Mouse (Mus musculus) kidney, embryonic 15.5 days (tissue): ENCODE data around the gene Strn4. TPM values are rescaled to one million over a fixed set of nuclear protein-coding genes. Genes with fewer than 3 reads are reported as not detected.

Experiments
- ATAC-seq: fragments of 200-750 bp; cut with Nextera tagmentation; replicated peaks from 2 replicates; pipeline ENCODE4 v1.8.0; 2017; ENCODE audit warnings: moderate TSS enrichment; ENCODE audit not compliant: low FRiP score
- H3K27ac ChIP-seq: fragments of 300-500 bp; sonication (generic); 2 replicates; pipeline ENCODE4 v1.5.1; 2015; ENCODE audit warnings: mild to moderate bottlenecking, inconsistent platforms
- H3K27me3 ChIP-seq: fragments of 300-500 bp; sonication (generic); 2 replicates; pipeline ENCODE4 v1.6.1; 2015; ENCODE audit warnings: inconsistent platforms
- H3K36me3 ChIP-seq: fragments of 300-500 bp; sonication (generic); 2 replicates; pipeline ENCODE4 v1.6.1; 2015; ENCODE audit warnings: inconsistent platforms
- H3K4me1 ChIP-seq: fragments of 300-500 bp; sonication (generic); 2 replicates; pipeline ENCODE4 v1.6.1; 2015; ENCODE audit warnings: inconsistent platforms
- H3K4me2 ChIP-seq: fragments of 300-500 bp; sonication (generic); 2 replicates; pipeline ENCODE4 v1.6.1; 2015; ENCODE audit warnings: moderate library complexity, mild to moderate bottlenecking, inconsistent platforms
- H3K4me3 ChIP-seq: fragments of 300-500 bp; sonication (generic); replicated peaks from 2 replicates; pipeline ENCODE4 v1.5.1; 2015; ENCODE audit warnings: mild to moderate bottlenecking, inconsistent platforms
- H3K9ac ChIP-seq: fragments of 300-500 bp; sonication (generic); 2 replicates; pipeline ENCODE4 v1.6.1; 2015; ENCODE audit warnings: mild to moderate bottlenecking, inconsistent platforms
- H3K9me3 ChIP-seq: fragments of 300-500 bp; sonication (generic); replicated peaks from 2 replicates; pipeline ENCODE4 v1.6.1; 2016; ENCODE audit warnings: inconsistent platforms
- WGBS: fragments of 180-500 bp; shearing (Covaris S2); methylation state at CpG from one replicate; pipeline ENCODE4 v1.1.7; 2015; ENCODE audit warnings: mixed read lengths; 5-methylcytosine and 5-hydroxymethylcytosine counted together
- polyA plus RNA-seq: library from polyadenylated mRNA; unstranded; fragments of >200 nt; fragmentation: Nextera tagmentation; extraction: Ambion mirVana; gene quantifications from 2 replicates; pipeline ENCODE4 v1.2.1, GENCODE M21; 2015

The Strn4 gene
- 91.5 and 99.8 TPM in 2 replicates for polyA plus RNA-seq

DNA sequence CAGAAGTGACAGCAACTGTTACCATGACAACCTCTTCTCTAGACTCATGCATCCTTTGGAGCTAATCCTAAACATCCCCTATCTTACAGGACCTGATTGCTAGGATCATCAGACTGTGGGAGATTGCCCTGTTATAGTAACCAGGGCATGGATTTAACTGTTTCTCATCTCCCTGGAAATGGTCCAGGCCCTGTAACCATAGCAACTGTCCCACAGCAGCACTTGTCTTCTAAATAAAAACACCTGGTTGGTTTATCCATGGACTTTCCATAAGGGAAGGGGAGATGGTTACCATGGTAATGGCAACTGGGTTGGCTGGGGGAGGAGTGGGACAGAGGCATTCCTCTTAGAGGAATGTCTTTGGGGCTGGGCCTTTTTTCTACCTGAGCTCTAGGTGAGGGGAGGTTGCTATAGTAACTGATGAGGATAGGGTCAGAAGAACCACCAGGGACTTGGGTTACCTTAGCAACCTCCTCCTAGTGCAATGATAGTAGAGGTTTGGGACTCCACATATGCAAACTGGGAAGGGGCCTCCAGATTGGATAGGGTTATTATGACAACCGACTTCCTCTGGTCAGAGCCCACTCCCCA, at the start of gene Strn4:
Gene Strn4, plus strand, starts transcription at position 539 of the 591 bp plus-strand sequence.
- Histone ChIP-seq H3K4me2 (peak within 1 kb of the TSS; percentile 89), H3K27me3 (peaks cover 27% of the 10 kb centered on the region), H3K36me3 (peaks cover 20% of the 10 kb centered on the region), H3K4me1 (peaks cover 63% of the 10 kb centered on the region), H3K9me3 (no peaks in the 10 kb centered on the region), H3K27ac (peak within 1 kb of the TSS; percentile 98), H3K9ac (peak within 1 kb of the TSS; percentile 100), H3K4me3 (peak within 1 kb of the TSS; percentile 99)
- no peak for ATAC-seq
- 0% methylated on average over 1 of the region's 1 CpGs for WGBS

DNA sequence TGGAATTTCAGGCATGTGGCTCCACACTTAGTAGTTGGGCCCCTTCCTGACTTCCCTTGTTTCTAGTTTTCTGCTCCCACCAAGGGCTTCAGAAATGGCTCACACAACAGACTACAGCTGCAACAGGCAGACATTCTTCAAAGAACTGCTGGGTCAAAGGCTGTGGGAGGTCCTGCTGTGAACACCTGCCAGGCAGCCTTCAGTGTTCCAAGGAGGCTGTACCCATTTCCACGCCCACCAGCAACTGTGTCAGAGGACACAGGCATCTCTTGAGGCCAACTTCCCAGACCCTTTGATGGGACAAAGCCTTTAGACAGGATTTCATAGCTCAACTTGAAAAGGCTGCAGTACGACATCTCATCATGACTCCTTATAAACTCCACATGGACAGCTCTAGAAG, 49.2 kb upstream of the Strn4 start:
- WGBS: 44% methylated on average over 2 of the region's 2 CpGs
- no peak overlapping the region for H3K4me2 ChIP-seq
- no peaks in the 10 kb centered on the region for H3K9me3 ChIP-seq
- peaks cover 8% of the 10 kb centered on the region for H3K4me1 ChIP-seq
- H3K9ac ChIP-seq: no peak overlapping the region
- no peaks in the 10 kb centered on the region for H3K36me3 ChIP-seq
- H3K27me3 ChIP-seq: no peaks in the 10 kb centered on the region
- ATAC-seq: no peak
- H3K27ac ChIP-seq: no peak overlapping the region
- no peak overlapping the region for H3K4me3 ChIP-seq

DNA sequence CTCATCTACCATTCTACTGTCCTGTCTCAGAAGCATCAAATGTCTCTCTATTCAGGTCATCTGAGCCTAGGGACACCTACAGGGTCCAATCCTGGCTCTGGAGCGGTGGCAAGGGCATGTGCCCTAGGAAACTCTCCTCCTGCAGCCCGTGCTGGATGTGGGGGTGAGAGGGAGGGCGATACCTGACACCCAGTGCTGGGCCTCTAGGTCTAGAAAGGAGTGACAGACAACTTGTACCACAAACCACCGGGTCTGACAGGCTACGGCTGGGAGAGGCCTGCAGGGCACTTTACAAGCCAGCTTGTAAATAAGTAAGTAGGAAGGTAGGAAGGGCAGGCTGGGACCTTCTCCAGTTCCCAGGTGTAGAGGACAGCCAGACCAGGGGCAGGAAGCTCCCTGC, 39.8 kb upstream of the Strn4 start:
- Histone ChIP-seq H3K4me3 (no peak overlapping the region), H3K4me2 (no peak overlapping the region), H3K4me1 (peaks cover 11% of the 10 kb centered on the region), H3K9ac (no peak overlapping the region), H3K36me3 (no peaks in the 10 kb centered on the region), H3K27me3 (no peaks in the 10 kb centered on the region), H3K27ac (no peak overlapping the region), H3K9me3 (0 out of 2 replicates have a peak, but pooled peaks cover 7% of the 10 kb centered on the region)
- ATAC-seq: 0 out of 2 replicates have a peak, but pooled peaks have one; percentile 30
- WGBS: 21% methylated on average over 5 of the region's 5 CpGs

DNA sequence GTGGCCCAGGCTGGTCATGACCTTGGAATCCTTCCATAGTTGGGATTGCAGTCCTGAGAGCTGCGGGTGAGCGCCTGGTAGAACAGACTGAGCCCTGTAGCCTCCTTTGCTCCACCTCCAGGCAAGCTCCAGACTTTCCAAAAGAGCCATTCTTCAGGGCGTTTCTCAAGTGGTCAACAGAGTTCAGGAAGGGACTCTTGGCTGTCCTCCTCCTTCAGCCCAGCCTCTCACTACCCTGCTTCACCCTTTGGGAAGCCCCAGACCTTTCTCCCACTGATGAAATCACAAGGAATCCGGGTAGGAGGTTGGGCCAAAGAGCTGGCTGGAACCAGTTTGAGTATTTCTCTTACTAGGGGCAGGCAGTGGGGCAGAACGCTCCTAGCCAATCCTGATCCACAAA, 35.6 kb upstream of the Strn4 start:
- WGBS: 57% methylated on average over 5 of the region's 5 CpGs
- Histone ChIP-seq H3K4me1 (peaks cover 44% of the 10 kb centered on the region), H3K4me3 (no peak overlapping the region), H3K9me3 (no peaks in the 10 kb centered on the region), H3K27ac (peak overlapping the region; percentile 85), H3K9ac (no peak overlapping the region), H3K36me3 (no peaks in the 10 kb centered on the region), H3K4me2 (peak overlapping the region; percentile 21; the same call in 1 of the 2 replicates), H3K27me3 (no peaks in the 10 kb centered on the region)
- ATAC-seq: no peak

DNA sequence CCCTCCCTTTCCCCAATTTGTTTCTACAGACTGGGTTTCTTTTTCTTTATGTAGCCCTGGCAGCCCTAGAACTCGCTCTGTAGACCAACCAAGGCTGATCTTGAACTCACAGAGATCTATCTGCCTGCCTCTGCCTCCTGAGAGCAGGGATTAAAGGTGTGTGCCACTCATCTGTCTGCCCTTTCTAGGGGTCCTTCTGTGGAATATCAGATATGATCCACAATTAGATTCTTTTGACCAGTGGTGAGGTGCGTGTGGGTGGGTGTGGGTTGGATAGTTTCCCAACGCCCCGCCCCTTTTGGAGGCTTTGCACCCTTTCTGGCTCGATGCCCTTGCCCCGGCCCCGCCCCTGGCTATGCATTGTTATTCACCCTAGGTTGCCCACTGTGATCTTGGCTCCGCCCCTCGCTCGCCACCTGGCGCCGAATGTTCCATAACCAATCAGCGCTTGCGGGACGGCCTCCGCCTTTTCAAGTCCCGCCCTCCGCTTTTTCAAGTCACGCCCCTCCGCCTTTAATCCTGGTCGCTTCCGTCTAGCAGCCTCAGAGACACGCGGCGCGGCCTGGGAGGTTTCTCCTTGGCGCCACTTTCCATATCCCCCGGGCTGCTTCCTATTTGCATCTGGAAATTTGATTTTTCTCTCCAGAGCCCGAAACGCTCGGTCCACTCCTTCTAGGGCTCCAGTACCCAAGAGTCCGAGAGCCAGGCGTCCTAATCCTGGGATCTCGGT, 34.7 kb upstream of the Strn4 start, which contains the start of gene Slc1a5:
Gene Slc1a5, plus strand, starts transcription at position 516 of the 730 bp plus-strand sequence.
- ATAC-seq: peak; percentile 79

DNA sequence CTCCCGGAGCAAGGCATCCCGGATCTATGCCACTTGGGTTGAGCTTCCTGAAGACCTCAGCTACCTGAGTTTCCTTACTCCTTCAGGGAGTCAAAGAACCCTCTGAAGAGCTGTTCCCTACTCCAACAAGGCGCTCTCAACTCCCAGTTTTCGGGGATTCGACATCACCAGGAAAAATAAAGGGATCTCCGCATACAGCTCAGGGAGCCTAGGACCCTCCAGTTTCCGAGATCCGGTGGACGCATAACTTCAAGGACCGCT, 34.2 kb upstream of the Strn4 start:
- ATAC-seq: no peak
- Histone ChIP-seq H3K4me3 (peak overlapping the region; percentile 76), H3K9me3 (no peaks in the 10 kb centered on the region), H3K27me3 (no peaks in the 10 kb centered on the region), H3K4me2 (peak overlapping the region; percentile 99), H3K36me3 (peaks cover 3% of the 10 kb centered on the region), H3K9ac (peak overlapping the region; percentile 74), H3K4me1 (peaks cover 47% of the 10 kb centered on the region), H3K27ac (peak overlapping the region; percentile 81)
- under 1% methylated on average over 10 of the region's 10 CpGs for WGBS

More for the DNA sequence above, 34.7 kb upstream of the Strn4 start, which contains the start of gene Slc1a5:
- peak within 1 kb of the TSS; percentile 85 for H3K27ac ChIP-seq
- peaks cover 47% of the 10 kb centered on the region for H3K4me1 ChIP-seq
- 3% methylated on average over 34 of the region's 34 CpGs for WGBS
- H3K36me3 ChIP-seq: no peaks in the 10 kb centered on the region
- H3K4me3 ChIP-seq: peak within 1 kb of the TSS; percentile 76
- H3K27me3 ChIP-seq: no peaks in the 10 kb centered on the region
- H3K9ac ChIP-seq: peak within 1 kb of the TSS; percentile 74
- H3K4me2 ChIP-seq: peak within 1 kb of the TSS; percentile 99
- H3K9me3 ChIP-seq: no peaks in the 10 kb centered on the region

DNA sequence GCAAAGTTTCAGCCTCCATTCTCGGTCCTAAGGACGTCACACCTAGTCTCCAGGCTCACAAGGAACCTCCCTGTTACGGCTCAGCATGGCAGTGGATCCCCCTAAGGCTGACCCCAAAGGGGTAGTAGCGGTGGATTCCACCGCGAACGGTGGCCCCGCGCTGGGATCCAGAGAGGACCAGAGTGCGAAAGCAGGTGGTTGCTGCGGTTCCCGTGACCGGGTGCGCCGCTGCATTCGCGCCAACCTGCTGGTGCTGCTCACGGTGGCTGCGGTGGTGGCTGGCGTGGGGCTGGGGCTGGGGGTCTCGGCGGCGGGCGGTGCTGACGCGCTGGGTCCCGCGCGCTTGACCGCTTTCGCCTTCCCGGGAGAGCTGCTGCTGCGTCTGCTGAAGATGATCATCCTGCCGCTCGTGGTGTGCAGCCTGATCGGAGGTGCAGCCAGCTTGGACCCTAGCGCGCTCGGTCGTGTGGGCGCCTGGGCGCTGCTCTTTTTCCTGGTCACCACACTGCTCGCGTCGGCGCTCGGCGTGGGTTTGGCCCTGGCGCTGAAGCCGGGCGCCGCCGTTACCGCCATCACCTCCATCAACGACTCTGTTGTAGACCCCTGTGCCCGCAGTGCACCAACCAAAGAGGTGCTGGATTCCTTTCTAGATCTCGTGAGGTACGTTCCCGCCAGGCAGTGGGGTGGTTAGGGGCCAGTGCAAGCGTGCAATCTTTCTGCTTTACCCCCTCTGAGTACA, 33.7 kb upstream of the Strn4 start:
- Histone ChIP-seq H3K4me1 (peaks cover 47% of the 10 kb centered on the region), H3K27me3 (no peaks in the 10 kb centered on the region), H3K27ac (peak overlapping the region; percentile 81), H3K9ac (peak overlapping the region; percentile 74), H3K36me3 (peaks cover 8% of the 10 kb centered on the region), H3K9me3 (no peaks in the 10 kb centered on the region), H3K4me2 (peak overlapping the region; percentile 99), H3K4me3 (peak overlapping the region; percentile 76)
- peak; percentile 7; the same call in 1 of the 2 replicates for ATAC-seq
- under 1% methylated on average over 60 of the region's 60 CpGs for WGBS

DNA sequence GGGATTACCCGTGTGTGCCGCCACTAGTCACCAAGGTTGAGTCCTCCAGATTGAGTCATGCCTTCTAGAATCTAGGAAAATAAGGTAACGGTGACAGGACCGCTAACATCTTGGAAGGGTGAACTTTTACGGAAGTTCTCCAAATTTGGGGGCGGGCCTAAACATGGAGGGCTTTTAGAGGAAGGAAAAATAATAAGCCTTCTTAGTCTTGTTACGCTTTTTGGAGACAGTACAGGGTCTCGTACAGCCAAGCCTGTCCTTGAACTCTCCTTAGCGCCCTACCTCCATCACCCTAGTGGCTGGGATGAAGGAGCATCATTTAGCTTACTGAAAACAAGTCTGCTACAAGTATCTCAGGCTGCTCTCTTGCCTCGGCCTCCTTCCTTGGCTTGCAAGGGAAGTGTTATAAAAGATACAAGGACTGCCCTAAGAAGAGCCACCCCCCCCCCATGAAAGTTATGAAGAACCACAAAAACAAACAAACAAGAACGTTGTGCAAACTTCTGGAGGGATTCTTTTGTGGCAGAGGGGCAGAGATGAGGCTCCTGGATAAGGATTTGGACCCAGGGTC, 33.0 kb upstream of the Strn4 start:
- 0 out of 2 replicates have a peak overlapping the region, but pooled peaks have one; percentile 81 for H3K27ac ChIP-seq

DNA sequence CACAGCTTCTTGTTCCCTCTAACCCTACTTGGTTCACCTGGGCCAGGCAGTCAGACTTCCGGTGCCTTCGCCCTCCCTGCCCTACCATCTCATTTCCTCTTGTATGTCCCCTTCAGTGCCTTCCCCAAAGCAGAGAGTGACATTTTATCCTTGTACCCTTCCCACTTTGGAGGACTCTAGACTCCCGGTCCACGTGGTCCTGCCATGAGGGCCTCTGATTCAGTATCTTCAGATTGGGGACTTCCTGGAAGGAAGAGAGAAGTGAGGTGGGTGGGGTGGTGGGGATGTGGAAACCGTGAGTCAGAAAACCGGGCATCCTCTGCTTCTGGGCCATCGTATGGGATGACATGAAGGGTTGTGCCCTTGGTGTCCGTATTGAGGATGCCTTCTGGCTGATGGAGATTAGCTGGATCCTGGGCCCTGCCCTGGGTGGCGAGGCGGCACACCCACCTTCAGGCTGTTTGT, 32.4 kb upstream of the Strn4 start:
- Histone ChIP-seq H3K4me2 (peak overlapping the region; percentile 99), H3K4me3 (peak overlapping the region; percentile 76), H3K9ac (peak overlapping the region; percentile 74), H3K36me3 (peaks cover 19% of the 10 kb centered on the region), H3K4me1 (peaks cover 47% of the 10 kb centered on the region), H3K27me3 (no peaks in the 10 kb centered on the region), H3K27ac (peak overlapping the region; percentile 43; the same call in 1 of the 2 replicates), H3K9me3 (no peaks in the 10 kb centered on the region)
- 24% methylated on average over 10 of the region's 10 CpGs for WGBS
- ATAC-seq: peak; percentile 29; the same call in 1 of the 2 replicates

More for the DNA sequence above, 33.0 kb upstream of the Strn4 start:
- WGBS: 5% methylated on average over 11 of the region's 11 CpGs
- H3K9ac ChIP-seq: peak overlapping the region; percentile 74
- no peaks in the 10 kb centered on the region for H3K9me3 ChIP-seq
- H3K4me1 ChIP-seq: peaks cover 47% of the 10 kb centered on the region
- no peak for ATAC-seq
- H3K4me3 ChIP-seq: peak overlapping the region; percentile 76
- no peaks in the 10 kb centered on the region for H3K27me3 ChIP-seq
- peaks cover 13% of the 10 kb centered on the region for H3K36me3 ChIP-seq
- H3K4me2 ChIP-seq: peak overlapping the region; percentile 99

DNA sequence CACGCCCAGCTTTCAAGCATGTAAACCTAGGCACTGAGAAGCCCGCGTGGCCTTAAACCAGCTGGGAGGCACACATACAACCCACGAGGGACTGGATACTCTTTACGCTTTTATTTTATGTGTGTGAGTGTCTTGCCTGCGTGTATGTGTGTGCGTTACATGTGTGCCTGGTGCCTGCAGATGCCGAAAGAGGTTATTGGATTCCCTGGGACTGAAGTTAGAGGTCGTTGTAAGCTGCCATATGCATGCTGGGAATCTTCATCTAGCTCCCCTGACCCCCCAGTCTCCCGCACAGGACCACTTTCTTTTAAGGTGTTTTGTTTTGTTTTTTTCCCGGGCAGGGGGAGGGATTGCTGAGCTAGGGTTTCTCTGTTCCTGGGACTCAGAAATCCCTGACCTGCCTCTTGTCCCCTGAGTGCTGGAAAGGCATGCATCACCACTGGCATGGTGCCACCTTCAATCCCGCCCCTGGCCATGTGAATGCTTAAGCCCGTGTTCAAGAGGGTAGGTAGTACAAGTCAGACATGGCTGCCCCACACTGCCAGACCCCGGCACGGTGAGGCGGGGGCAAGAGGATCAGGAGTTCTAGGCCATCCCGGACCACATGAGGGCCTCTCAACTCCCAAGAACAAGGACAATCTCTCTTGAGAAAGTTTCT, 31.8 kb upstream of the Strn4 start:
- H3K9ac ChIP-seq: peak overlapping the region; percentile 74; the same call in 1 of the 2 replicates
- no peak for ATAC-seq
- H3K27ac ChIP-seq: peak overlapping the region; percentile 43; the same call in 1 of the 2 replicates

DNA sequence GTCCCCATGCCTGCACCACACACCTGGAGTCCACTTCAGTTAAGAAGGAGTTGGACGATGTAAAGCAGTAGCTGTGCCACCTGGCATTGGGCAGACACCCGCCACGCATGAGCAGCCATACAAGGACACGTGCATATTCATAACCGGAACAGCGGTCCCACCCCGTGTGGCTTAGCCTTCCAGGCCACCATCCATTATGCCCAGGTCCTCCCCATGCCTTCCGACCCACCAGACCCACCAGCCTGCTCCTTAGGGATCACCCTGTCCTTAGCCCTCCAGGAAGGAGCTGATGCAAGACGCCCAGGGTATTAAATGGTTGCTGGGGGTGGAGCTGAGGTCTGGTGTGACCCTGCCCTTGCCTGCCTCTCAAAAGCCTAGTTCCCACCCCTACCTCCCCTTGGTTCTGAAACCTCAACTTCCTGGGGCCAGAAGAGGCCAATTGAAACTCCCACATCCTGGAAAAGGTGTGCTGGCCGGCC, 31.2 kb upstream of the Strn4 start:
- H3K27me3 ChIP-seq: no peaks in the 10 kb centered on the region
- H3K9me3 ChIP-seq: no peaks in the 10 kb centered on the region
- peaks cover 22% of the 10 kb centered on the region for H3K36me3 ChIP-seq
- H3K4me3 ChIP-seq: peak overlapping the region; percentile 76
- ATAC-seq: peak; percentile 14; the same call in 1 of the 2 replicates
- peaks cover 47% of the 10 kb centered on the region for H3K4me1 ChIP-seq
- H3K27ac ChIP-seq: peak overlapping the region; percentile 43; the same call in 1 of the 2 replicates
- WGBS: 65% methylated on average over 10 of the region's 10 CpGs
- 0 out of 2 replicates have a peak overlapping the region, but pooled peaks have one; percentile 4 for H3K9ac ChIP-seq
- H3K4me2 ChIP-seq: peak overlapping the region; percentile 99

More for the DNA sequence above, 31.8 kb upstream of the Strn4 start:
- WGBS: 44% methylated on average over 17 of the region's 17 CpGs
- H3K4me1 ChIP-seq: peaks cover 47% of the 10 kb centered on the region
- H3K36me3 ChIP-seq: peaks cover 20% of the 10 kb centered on the region
- no peaks in the 10 kb centered on the region for H3K9me3 ChIP-seq
- no peaks in the 10 kb centered on the region for H3K27me3 ChIP-seq
- peak overlapping the region; percentile 99 for H3K4me2 ChIP-seq
- H3K4me3 ChIP-seq: peak overlapping the region; percentile 76
